Mouse (Mus musculus) brain, embryonic 18.5 days (tissue): ENCODE results near the gene Opn1sw.
"Not testable (repeated sequence)": the region's sequence is repeated elsewhere in the genome, so short reads cannot be mapped to it uniquely, and the experiment has no call there.

Experiments
- DNase-seq: peaks from one replicate; pipeline ENCODE4 v3.0.0-alpha.2; 2012; ENCODE audit warnings: low read depth, low spot score

Gene Opn1sw

GRCm38 (mm10) chr6:29347189-29347588 lies 41.1 kb downstream of the Opn1sw start:
- no peak for DNase-seq

DNA sequence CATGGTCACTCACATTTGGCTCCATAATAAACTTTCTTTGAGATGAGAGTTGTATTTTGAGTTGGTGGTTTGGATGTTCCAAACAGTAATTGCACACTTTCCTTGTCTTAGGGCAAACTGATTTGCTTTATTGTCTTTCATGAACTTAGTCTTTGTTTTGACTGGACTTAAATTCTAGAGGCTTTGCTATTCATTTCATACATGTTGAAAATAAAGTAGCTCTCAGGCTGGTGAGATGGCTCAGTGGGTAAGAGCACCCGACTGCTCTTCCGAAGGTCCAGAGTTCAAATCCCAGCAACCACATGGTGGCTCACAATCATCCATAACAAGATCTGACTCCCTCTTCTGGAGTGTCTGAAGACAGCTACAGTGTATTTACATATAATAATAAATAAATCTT lies 41.8 kb downstream of the Opn1sw start:
- DNase-seq = not testable (repeated sequence)

DNA sequence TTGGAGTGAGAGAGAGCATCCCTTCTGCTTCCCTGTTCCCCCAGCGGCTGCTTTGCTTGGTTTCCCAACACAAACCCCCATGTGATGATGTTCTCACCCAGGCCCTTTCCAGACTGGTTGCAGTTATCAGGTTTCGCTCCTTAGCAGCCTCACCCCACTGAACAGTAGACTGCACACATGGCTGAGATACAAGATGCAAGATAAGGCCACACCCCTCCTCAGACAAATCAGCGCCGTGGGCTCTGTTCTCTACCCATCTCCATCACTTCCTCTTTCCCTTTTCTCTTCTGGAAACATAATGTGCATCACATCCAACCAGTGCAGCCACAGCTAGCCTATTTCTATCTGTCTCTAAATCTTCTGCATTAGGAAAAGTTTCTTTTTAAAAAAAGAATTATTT lies 58.8 kb downstream of the Opn1sw start:
- DNase-seq = no peak

- DNase-seq = no peak
Measured at GRCm38 (mm10) chr6:29326961-29327360, 61.3 kb downstream of the Opn1sw start.
